Mouse (Mus musculus) cerebellum, adult 11 months (tissue): ENCODE data around the gene Trpc2.

ENCODE experiments used
- DNase-seq: peaks from one replicate; pipeline ENCODE4 v3.0.0; 2022

Gene Trpc2

GRCm38 (mm10) chr7:102103555-102103954 lies 20.6 kb downstream of the Trpc2 start:
- DNase-seq, result no peak

- peak; percentile 29 for DNase-seq
Observed at GRCm38 (mm10) chr7:102104126-102104525, 21.2 kb downstream of the Trpc2 start.

GRCm38 (mm10) chr7:102106700-102107141 lies 23.8 kb downstream of the Trpc2 start:
- DNase-seq, result no peak

- no peak for DNase-seq
Observed at GRCm38 (mm10) chr7:102108206-102108605, 25.3 kb downstream of the Trpc2 start.

DNA sequence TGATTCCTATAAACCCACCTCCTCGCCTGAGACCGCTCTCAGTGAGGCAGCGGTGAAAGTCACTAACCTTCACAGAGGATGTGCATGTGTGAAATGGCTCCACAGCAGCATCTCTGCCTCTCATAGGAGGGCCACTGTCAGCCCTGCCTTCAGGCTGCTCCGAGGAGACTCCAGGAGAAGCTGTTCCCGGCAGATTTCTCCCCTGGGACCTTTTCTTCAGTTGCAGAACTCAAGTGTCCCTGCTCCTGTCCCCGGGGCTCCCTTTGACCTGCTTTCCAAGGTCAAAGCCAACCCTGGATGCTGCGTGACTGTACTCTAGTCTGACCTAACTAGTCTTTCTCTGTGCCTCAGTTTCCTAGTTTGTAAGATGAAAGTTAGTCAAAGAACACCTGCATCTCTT lies 26.3 kb downstream of the Trpc2 start, which contains the start of gene Art5:
Gene Art5, minus strand, starts transcription at position 319 of the 400 bp plus-strand sequence.
- no peak for DNase-seq

DNA sequence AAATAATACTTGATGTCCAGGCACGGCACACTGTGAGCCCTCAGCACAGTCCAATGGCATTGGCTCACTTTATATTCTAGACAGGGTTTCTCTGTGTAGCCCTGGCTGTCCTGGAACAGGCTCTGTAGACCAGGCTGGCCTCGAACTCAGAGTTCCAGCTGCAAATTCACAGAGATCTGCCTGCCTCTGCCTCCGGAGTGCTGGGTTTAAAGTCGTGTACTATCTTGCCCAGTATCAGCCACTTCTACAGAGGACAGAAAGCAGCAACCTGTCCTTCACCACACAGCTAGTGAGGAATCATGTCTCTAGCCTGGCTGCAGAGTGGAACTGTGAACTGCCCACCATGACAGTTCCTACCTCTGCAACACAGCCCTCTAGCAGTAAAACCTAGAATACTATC lies 26.8 kb downstream of the Trpc2 start:
- no peak for DNase-seq

DNA sequence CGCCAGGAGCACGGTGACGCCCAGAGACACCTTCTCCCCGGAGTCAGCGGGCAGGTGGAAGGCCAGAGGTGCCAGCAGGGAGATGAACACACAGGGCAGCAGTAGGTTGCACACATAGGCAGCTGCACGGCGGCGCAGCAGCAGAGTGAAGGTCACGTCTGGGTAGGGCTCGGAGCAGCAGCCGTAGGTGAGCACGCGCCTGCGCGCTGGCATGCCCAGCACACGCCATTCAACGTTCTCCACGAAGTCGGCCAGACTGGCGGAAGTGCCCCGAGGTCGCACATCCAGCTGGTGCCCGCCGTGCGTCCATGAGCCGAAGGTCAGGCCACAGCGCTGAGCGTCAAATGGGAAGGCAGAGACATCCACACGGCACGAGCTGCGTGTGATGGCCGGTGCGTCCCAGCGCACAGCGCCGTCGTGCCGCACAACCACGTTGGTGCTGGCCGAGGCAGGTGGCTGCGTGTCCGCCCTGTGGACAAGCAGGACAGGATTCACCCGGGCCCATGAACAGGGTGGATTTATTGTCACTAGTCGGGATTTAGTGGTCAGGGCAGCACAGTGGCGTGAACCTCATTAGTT lies 30.3 kb downstream of the Trpc2 start:
- DNase-seq, result no peak

GRCm38 (mm10) chr7:102116579-102117331 lies 33.8 kb downstream of the Trpc2 start, which contains the start of gene Chrna10:
Chrna10 (minus strand) TSS chr7:102116828.
- no peak for DNase-seq

DNA sequence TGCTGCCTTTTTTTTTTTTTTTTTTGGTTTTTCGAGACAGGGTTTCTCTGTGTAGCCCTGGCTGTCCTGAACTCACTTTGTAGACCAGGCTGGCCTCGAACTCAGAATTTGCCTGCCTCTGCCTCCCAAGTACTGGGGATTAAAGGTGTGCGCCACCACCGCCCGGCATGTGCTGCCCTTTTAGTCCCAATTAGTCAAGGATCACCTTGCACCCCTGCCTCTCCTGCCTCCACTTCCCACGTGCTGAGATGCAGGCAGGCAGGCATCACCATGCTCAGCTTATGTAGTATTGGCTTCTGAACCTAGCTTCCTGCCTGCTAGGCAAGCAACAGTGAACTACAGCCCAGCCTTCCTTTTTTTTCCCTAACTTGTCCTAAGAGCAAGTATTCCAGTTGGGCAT lies 34.5 kb downstream of the Trpc2 start:
- DNase-seq, result no peak

- no peak for DNase-seq
Observed at GRCm38 (mm10) chr7:102120326-102120725, 37.4 kb downstream of the Trpc2 start.

- DNase-seq, result no peak
Observed at GRCm38 (mm10) chr7:102132395-102132794, 49.5 kb downstream of the Trpc2 start.

DNA sequence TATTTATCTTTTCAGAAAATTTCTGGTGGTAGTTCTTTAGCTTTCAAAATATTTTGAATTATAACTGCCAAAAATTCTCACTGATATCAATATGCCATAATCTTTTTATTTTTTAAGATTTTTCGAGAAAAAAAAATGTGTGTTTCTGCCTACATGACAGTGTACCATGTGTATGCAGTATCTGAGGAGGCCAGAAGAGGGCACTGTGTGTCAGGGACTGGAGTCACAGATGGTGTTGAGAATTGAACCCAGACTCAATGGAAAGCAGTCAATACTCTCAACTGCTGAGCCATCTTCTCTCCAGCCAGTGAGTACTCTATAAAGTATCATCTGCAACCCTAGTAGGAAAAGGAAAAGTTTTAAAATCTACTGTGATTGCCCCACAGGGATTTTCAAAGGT lies 54.5 kb downstream of the Trpc2 start:
- no peak for DNase-seq

DNA sequence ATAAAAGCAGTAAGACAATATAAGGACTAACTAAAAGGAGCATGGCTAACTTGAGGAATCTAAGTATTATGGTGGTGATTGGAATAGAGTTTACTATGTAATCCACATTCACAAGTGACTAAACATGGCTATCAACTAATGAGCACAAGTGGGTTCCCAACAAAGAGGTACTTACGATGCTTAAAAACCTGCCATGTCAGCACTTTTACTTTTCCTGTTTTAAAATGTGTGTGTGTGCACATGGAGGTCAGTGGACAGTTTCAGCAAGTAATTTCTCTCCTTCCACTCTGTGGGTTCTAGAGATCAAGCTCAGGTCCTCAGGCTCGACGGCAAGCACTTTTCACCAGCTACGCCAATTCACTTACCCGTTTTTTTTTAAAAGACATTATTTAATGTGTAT lies 55.0 kb downstream of the Trpc2 start:
- no peak for DNase-seq
